Mouse (Mus musculus): ENCODE measurements around the gene Azgp1. TPM values are rescaled to one million over a fixed set of nuclear protein-coding genes. Genes with fewer than 3 reads are reported as not detected.
"Not testable (repeated sequence)": the region's sequence is repeated elsewhere in the genome, so short reads cannot be mapped to it uniquely, and the experiment has no call there.

Azgp1 gene
- polyA plus RNA-seq, 1 experiment from 2014 or later: 0.13 TPM

- Histone ChIP-seq H3K4me1 (replicated peaks) (no peaks in the 10 kb centered on the region), H3K27me3 (no peaks in the 10 kb centered on the region; the same call in 1 of the 2 replicates), H3K9ac (no peak overlapping the region), H3K36me3 (no peaks in the 10 kb centered on the region), H3K9me3 (replicated peaks) (no peaks in the 10 kb centered on the region), H3K27ac (no peak overlapping the region), H3K4me3 (no peak overlapping the region), H3K4me2 (no peak overlapping the region)
- ATAC-seq (replicated peaks; ENCODE audit: insufficient number of reproducible peaks, insufficient read depth, low FRiP score, low read depth): no peak
- 45% methylated on average over 3 of the region's 3 CpGs for WGBS
Measured at GRCm38 (mm10) chr5:137973738-137974137, 7.6 kb upstream of the Azgp1 start.

DNA sequence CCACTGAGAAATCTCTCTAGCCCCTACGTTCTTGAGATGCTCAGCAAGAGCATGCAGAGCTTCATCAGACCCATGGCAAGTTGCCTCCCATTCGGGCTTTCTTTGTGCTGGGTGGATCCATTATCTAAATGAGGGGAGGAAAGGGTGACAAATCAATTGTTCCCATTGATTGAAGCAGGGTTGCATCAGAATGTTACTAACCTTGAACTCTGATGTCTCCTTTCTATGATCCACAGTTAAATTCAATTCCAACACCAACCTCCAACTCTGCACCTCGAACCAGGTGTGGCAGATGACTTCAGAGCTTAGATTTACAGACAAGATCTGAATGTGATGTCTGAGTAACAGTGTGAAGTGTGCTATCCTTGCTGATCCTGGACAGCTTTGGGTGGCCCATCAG is 6.6 kb upstream of the Azgp1 start:
- WGBS: 59% methylated on average over 3 of the region's 3 CpGs
- ATAC-seq (replicated peaks; ENCODE audit: insufficient number of reproducible peaks, insufficient read depth, low FRiP score, low read depth): no peak
- Histone ChIP-seq H3K4me1 (replicated peaks) (no peaks in the 10 kb centered on the region), H3K27ac (no peak overlapping the region), H3K4me2 (no peak overlapping the region), H3K27me3 (no peaks in the 10 kb centered on the region; the same call in 1 of the 2 replicates), H3K9ac (no peak overlapping the region), H3K4me3 (no peak overlapping the region), H3K36me3 (no peaks in the 10 kb centered on the region), H3K9me3 (replicated peaks) (no peaks in the 10 kb centered on the region)

GRCm38 (mm10) chr5:137975434-137975833 is 5.9 kb upstream of the Azgp1 start:
- no peaks in the 10 kb centered on the region; the same call in 1 of the 2 replicates for H3K27me3 ChIP-seq
- H3K9me3 ChIP-seq (replicated peaks): no peaks in the 10 kb centered on the region
- H3K4me1 ChIP-seq (replicated peaks): no peaks in the 10 kb centered on the region
- H3K4me3 ChIP-seq: no peak overlapping the region
- no peak for ATAC-seq (replicated peaks; ENCODE audit: insufficient number of reproducible peaks, insufficient read depth, low FRiP score, low read depth)
- H3K36me3 ChIP-seq: no peaks in the 10 kb centered on the region
- 38% methylated on average over 1 of the region's 1 CpGs for WGBS
- H3K4me2 ChIP-seq: no peak overlapping the region
- H3K27ac ChIP-seq: no peak overlapping the region
- H3K9ac ChIP-seq: no peak overlapping the region

GRCm38 (mm10) chr5:137977291-137977690 is 4.0 kb upstream of the Azgp1 start:
- Histone ChIP-seq H3K4me2 (no peak overlapping the region), H3K4me1 (replicated peaks) (no peaks in the 10 kb centered on the region), H3K27ac (no peak overlapping the region), H3K4me3 (no peak overlapping the region), H3K9me3 (replicated peaks) (no peaks in the 10 kb centered on the region), H3K27me3 (no peaks in the 10 kb centered on the region), H3K9ac (no peak overlapping the region), H3K36me3 (no peaks in the 10 kb centered on the region)
- WGBS: 35% methylated on average over 1 of the region's 1 CpGs
- ATAC-seq (replicated peaks; ENCODE audit: insufficient number of reproducible peaks, insufficient read depth, low FRiP score, low read depth): no peak

DNA sequence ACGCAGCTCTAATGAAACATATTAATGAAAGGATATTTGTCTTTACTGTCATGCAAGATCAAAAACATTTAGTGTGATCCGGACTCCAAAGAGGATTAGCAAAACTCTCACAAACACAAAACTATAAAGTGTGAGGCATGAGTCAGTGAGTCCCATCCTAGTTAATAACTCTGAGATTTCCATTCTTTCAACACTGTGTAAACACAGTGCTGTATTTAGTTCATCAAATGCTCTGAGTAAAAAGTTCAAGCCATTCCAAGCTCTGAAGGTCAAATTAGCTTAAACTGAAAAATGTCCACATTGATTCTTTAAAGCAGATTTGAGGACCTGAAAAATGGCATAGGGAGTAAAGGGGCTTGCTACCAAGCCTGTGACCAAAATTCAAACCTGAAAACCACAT is 2.2 kb upstream of the Azgp1 start:
- 82% methylated on average over 2 of the region's 2 CpGs for WGBS
- Histone ChIP-seq H3K4me3 (no peak overlapping the region), H3K4me1 (replicated peaks) (no peaks in the 10 kb centered on the region), H3K4me2 (no peak overlapping the region), H3K27me3 (no peaks in the 10 kb centered on the region), H3K36me3 (no peaks in the 10 kb centered on the region), H3K27ac (no peak overlapping the region), H3K9me3 (replicated peaks) (no peaks in the 10 kb centered on the region), H3K9ac (no peak overlapping the region)
- no peak for ATAC-seq (replicated peaks; ENCODE audit: insufficient number of reproducible peaks, insufficient read depth, low FRiP score, low read depth)

- Histone ChIP-seq H3K4me1 (replicated peaks) (no peaks in the 10 kb centered on the region), H3K4me3 (no peak overlapping the region), H3K36me3 (no peaks in the 10 kb centered on the region), H3K27me3 (no peaks in the 10 kb centered on the region), H3K9ac (no peak overlapping the region), H3K9me3 (replicated peaks) (no peaks in the 10 kb centered on the region), H3K27ac (no peak overlapping the region), H3K4me2 (no peak overlapping the region)
- WGBS: 80% methylated on average over 1 of the region's 1 CpGs
- no peak for ATAC-seq (replicated peaks; ENCODE audit: insufficient number of reproducible peaks, insufficient read depth, low FRiP score, low read depth)
Measured at GRCm38 (mm10) chr5:137986351-137986750, 5.0 kb downstream of the Azgp1 start.

GRCm38 (mm10) chr5:138009437-138009836 is 28.1 kb downstream of the Azgp1 start:
- Histone ChIP-seq H3K9me3 (replicated peaks) (no peaks in the 10 kb centered on the region), H3K9ac (no peak overlapping the region), H3K4me1 (replicated peaks) (no peaks in the 10 kb centered on the region), H3K27me3 (no peaks in the 10 kb centered on the region), H3K27ac (no peak overlapping the region), H3K4me3 (no peak overlapping the region), H3K4me2 (no peak overlapping the region), H3K36me3 (no peaks in the 10 kb centered on the region)
- no peak for ATAC-seq (replicated peaks; ENCODE audit: insufficient number of reproducible peaks, insufficient read depth, low FRiP score, low read depth)
- 84% methylated on average over 5 of the region's 5 CpGs for WGBS

DNA sequence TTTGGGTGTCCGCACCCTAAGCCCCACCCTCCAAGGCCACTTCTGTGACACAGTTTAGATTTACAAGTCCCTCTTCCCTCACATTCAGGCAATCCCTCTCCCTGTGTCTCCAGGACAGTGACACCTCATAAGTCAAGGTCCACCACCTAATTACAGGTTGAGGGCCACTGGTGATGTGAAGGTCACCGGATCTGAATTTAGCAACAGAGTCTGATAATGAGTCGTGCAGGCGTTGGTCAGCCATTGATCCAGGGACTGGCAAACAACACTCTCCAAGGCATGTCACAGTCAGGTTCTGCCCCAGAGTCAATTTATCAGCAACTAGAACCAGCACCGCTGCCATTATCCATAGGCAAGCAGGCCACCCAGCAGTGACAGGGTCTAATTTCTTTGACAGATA is 31.1 kb downstream of the Azgp1 start:
- H3K9me3 ChIP-seq (replicated peaks): no peaks in the 10 kb centered on the region
- no peaks in the 10 kb centered on the region for H3K36me3 ChIP-seq
- H3K4me3 ChIP-seq: no peak overlapping the region
- ATAC-seq (replicated peaks; ENCODE audit: insufficient number of reproducible peaks, insufficient read depth, low FRiP score, low read depth): no peak
- no peak overlapping the region for H3K27ac ChIP-seq
- H3K4me1 ChIP-seq (replicated peaks): no peaks in the 10 kb centered on the region
- H3K27me3 ChIP-seq: no peaks in the 10 kb centered on the region
- H3K9ac ChIP-seq: no peak overlapping the region
- H3K4me2 ChIP-seq: no peak overlapping the region
- 72% methylated on average over 5 of the region's 5 CpGs for WGBS

GRCm38 (mm10) chr5:138016530-138016929 is 35.2 kb downstream of the Azgp1 start:
- Histone ChIP-seq H3K36me3 (no peaks in the 10 kb centered on the region), H3K4me3 (no peak overlapping the region), H3K9me3 (replicated peaks) (no peaks in the 10 kb centered on the region), H3K9ac (no peak overlapping the region), H3K4me1 (replicated peaks) (no peaks in the 10 kb centered on the region), H3K27ac (no peak overlapping the region), H3K27me3 (no peaks in the 10 kb centered on the region), H3K4me2 (no peak overlapping the region)
- ATAC-seq (replicated peaks; ENCODE audit: insufficient number of reproducible peaks, insufficient read depth, low FRiP score, low read depth): no peak
- WGBS: 86% methylated on average over 2 of the region's 2 CpGs

DNA sequence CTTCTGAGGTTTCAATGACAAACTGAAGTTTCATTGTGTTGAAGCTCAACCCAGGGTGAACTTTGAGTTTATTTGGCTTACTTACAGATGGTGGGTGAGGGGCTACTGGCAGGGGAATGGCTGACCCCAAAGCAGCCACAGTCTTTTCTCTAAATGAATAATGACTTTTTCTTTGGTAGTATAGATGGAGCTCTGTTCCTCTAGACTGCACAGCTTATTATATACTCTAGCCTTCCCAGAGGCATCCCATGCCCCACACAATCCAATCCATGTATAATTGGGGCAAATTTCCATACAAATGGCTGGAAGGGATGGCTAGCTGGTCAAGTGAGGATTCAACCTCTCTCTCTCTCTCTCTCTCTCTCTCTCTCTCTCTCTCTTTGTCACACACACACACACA is 35.7 kb downstream of the Azgp1 start:
- ATAC-seq (replicated peaks; ENCODE audit: insufficient number of reproducible peaks, insufficient read depth, low FRiP score, low read depth): no peak
- H3K9me3 ChIP-seq (replicated peaks): no peaks in the 10 kb centered on the region
- no peak overlapping the region for H3K4me3 ChIP-seq
- H3K9ac ChIP-seq: no peak overlapping the region
- H3K4me2 ChIP-seq: no peak overlapping the region
- H3K36me3 ChIP-seq: no peaks in the 10 kb centered on the region
- H3K27me3 ChIP-seq: no peaks in the 10 kb centered on the region
- H3K27ac ChIP-seq: no peak overlapping the region
- H3K4me1 ChIP-seq (replicated peaks): no peaks in the 10 kb centered on the region

DNA sequence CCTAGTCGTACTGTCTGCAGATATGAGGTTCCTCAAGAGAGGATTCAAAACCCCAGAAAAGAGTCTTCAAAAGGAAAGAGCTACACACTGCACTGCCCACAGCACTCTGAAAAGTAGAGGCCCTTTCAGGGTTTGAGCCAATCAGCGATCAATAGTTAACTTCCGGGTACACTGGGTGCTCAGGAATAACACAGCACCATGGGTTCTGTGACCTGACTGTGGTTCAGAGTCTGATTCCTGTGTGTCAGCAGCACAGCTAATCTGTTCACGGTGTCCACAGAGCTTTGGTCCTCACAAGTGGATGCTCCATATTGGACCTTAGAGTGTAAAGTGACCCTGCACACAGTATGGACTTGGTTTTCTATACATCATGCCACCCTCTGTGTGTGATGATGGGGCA is 38.3 kb downstream of the Azgp1 start:
- H3K36me3 ChIP-seq; H3K4me1 ChIP-seq (replicated peaks); H3K27ac ChIP-seq; H3K4me2 ChIP-seq; H3K4me3 ChIP-seq; H3K9ac ChIP-seq; ATAC-seq (replicated peaks; ENCODE audit: insufficient number of reproducible peaks, insufficient read depth, low FRiP score, low read depth); H3K9me3 ChIP-seq (replicated peaks); H3K27me3 ChIP-seq: not testable (repeated sequence)
- 83% methylated on average over 4 of the region's 4 CpGs for WGBS

GRCm38 (mm10) chr5:138020961-138021479 is 39.7 kb downstream of the Azgp1 start, which contains the start of the genes Smok3a and Smok3b:
Gene Smok3a, plus strand, starts transcription at chr5:138021261.
Gene Smok3b, plus strand, starts transcription at chr5:138021429.
- H3K4me2 ChIP-seq; H3K4me3 ChIP-seq; H3K36me3 ChIP-seq; H3K9me3 ChIP-seq (replicated peaks); H3K4me1 ChIP-seq (replicated peaks); H3K27ac ChIP-seq; H3K9ac ChIP-seq; H3K27me3 ChIP-seq; ATAC-seq (replicated peaks; ENCODE audit: insufficient number of reproducible peaks, insufficient read depth, low FRiP score, low read depth): not testable (repeated sequence)
- WGBS: 86% methylated on average over 3 of the region's 7 CpGs

Data from heart, embryonic 15.5 days (tissue).